Comparison of ENCODE assay signal across 23 mouse cellular contexts in the genomic region with DNA sequence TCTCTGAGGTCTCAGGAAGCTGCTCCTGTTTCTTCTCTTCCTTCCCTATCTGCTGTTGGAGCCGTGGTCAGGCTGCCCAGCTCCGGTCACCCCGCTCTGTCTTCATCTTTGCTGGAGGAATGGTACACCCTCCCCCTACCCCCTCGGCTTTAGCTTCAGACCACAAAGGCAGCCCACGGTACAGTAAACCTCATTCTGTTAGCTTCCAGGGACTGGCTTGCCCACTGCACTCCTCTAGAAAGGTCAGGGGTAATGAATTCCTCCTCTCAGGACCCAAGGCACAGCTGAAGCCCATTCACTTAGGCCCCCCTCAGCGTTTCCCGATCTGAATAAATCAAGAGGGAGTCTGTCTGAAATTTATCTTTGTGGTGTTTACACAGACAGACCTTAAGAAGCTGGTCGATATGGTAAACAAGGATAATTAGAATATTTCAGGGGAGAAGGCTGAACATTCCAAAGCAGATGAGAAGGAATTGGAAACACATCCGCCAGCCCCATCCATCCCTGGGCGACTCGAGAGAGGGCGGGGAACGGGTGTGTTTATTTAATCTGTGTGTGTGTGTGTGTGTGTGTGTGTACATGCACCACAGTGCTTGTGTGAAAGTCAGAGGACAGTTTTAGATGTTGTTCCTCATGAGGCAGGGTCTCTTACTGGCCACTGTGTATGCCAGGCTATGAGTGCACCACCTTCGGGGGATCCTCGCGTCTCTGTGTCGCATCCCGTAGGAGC. TPM values are rescaled to one million over a fixed set of nuclear protein-coding genes. Genes with fewer than 3 reads are reported as not detected.
DNase-seq lines count a peak whose midpoint lies in the region; ATAC-seq and TF ChIP-seq lines count a peak whose summit lies in the region.
"Had no signal": no experiment of that assay in that cellular context is flagged by ENCODE, and none has a peak within 500 bp of the region (broad histone marks: within the 10 kb centered on the region; RNA-seq: fewer than 3 reads in every experiment).

No protein-coding gene starts in this region.

- H3K27me3 ChIP-seq in kidney, postnatal 0 days (ENCODE audit: insufficient read depth, low read length), result no peaks in the 10 kb centered on the region
- no peaks in the 10 kb centered on the region for H3K27me3 ChIP-seq in hindbrain, embryonic 13.5 days
- no peaks in the 10 kb centered on the region for H3K27me3 ChIP-seq in hindbrain, postnatal 0 days (ENCODE audit: insufficient read depth, low read length)
- H3K27me3 ChIP-seq in stomach, postnatal 0 days (ENCODE audit: control insufficient read depth, insufficient read depth, low read length), result no peaks in the 10 kb centered on the region
- H3K27me3 ChIP-seq: intestine, embryonic 15.5 days had no signal

- DNase-seq in kidney, postnatal 0 days (ENCODE audit: low spot score), result peak; percentile 24
- DNase-seq in kidney, postnatal 10 days, result no peak
- no peak for DNase-seq in hindbrain, postnatal 0 days (ENCODE audit: low spot score)
- DNase-seq in stomach, postnatal 0 days (ENCODE audit: low spot score), result no peak
- DNase-seq in frontal cortex, adult 2 months (ENCODE audit: extremely low spot score in 1 of 2, low spot score in 1 of 2), result no peak
- no peak for DNase-seq in heart, adult 9 months (ENCODE audit: low spot score in 2 of 2)
- DNase-seq: adrenal gland, adult 2 months; cerebellum, adult 11 months; cerebellum, adult 9-11 months; gastrocnemius, postnatal 10 days; kidney, adult 8-10 months; lung, postnatal 10 days; right cerebral cortex, postnatal 25 days; spleen, adult 18-20 months; thymus, postnatal 14 days had no signal

- no peak for TF ChIP-seq CTCF in kidney, postnatal 0 days (IDR thresholded peaks at IDR 0.05; ENCODE audit: low read depth)
- TF ChIP-seq CTCF in hindbrain, postnatal 0 days (IDR thresholded peaks at IDR 0.05; ENCODE audit: low read depth), result no peak
- no peak for TF ChIP-seq CTCF in stomach, postnatal 0 days (IDR thresholded peaks at IDR 0.05; ENCODE audit: low read depth)

- ATAC-seq in kidney, postnatal 0 days (replicated peaks; ENCODE audit: low FRiP score, low read depth), result no peak
- peak; percentile 59; the same call in 1 of the 2 replicates for ATAC-seq in hindbrain, embryonic 13.5 days (ENCODE audit: low FRiP score)
- ATAC-seq in hindbrain, postnatal 0 days, result peak; percentile 49; the same call in 1 of the 2 replicates
- 0 out of 2 replicates have a peak, but pooled peaks have one; percentile 21 for ATAC-seq in stomach, postnatal 0 days (ENCODE audit: low FRiP score, low TSS enrichment)
- ATAC-seq: forebrain, embryonic 14.5 days; intestine, embryonic 15.5 days had no signal

- H3K4me1 ChIP-seq in kidney, postnatal 0 days (replicated peaks; ENCODE audit: insufficient read depth, low read length), result no peaks in the 10 kb centered on the region
- H3K4me1 ChIP-seq in hindbrain, embryonic 13.5 days (replicated peaks), result peaks cover 5% of the 10 kb centered on the region; the same call in 1 of the 2 replicates
- H3K4me1 ChIP-seq in hindbrain, postnatal 0 days (ENCODE audit: insufficient read depth, low read length), result no peaks in the 10 kb centered on the region
- H3K4me1 ChIP-seq in stomach, postnatal 0 days (replicated peaks; ENCODE audit: control insufficient read depth, insufficient read depth), result no peaks in the 10 kb centered on the region
- H3K4me1 ChIP-seq: intestine, embryonic 15.5 days had no signal

- no peaks in the 10 kb centered on the region for H3K9me3 ChIP-seq in kidney, postnatal 0 days (replicated peaks; ENCODE audit: low read length)
- H3K9me3 ChIP-seq in hindbrain, embryonic 13.5 days, result no peaks in the 10 kb centered on the region
- no peaks in the 10 kb centered on the region for H3K9me3 ChIP-seq in hindbrain, postnatal 0 days (ENCODE audit: low read length)
- H3K9me3 ChIP-seq in stomach, postnatal 0 days (ENCODE audit: control insufficient read depth, low read length), result no peaks in the 10 kb centered on the region
- H3K9me3 ChIP-seq: intestine, embryonic 15.5 days had no signal

- no peaks in the 10 kb centered on the region for H3K36me3 ChIP-seq in kidney, postnatal 0 days (ENCODE audit: insufficient read depth, low read length)
- H3K36me3 ChIP-seq in hindbrain, embryonic 13.5 days, result no peaks in the 10 kb centered on the region
- H3K36me3 ChIP-seq in hindbrain, postnatal 0 days (ENCODE audit: insufficient read depth, low read length), result no peaks in the 10 kb centered on the region
- no peaks in the 10 kb centered on the region for H3K36me3 ChIP-seq in stomach, postnatal 0 days (ENCODE audit: control insufficient read depth, insufficient read depth, low read length)
- H3K36me3 ChIP-seq: intestine, embryonic 15.5 days had no signal

- TF ChIP-seq EP300 in stomach, postnatal 0 days (optimal IDR thresholded peaks at IDR 0.05), result no peak

- H3K4me3 ChIP-seq in kidney, postnatal 0 days (replicated peaks; ENCODE audit: low read depth, low read length), result no peak overlapping the region
- no peak overlapping the region for H3K4me3 ChIP-seq in hindbrain, embryonic 13.5 days
- no peak overlapping the region for H3K4me3 ChIP-seq in hindbrain, postnatal 0 days (ENCODE audit: low read length)
- H3K4me3 ChIP-seq in stomach, postnatal 0 days (ENCODE audit: low read depth, low read length), result no peak overlapping the region
- H3K4me3 ChIP-seq: intestine, embryonic 15.5 days; left cerebral cortex, adult 2 months had no signal

- WGBS in kidney, postnatal 0 days, result 61% methylated on average over 18 of the region's 18 CpGs
- 71% methylated on average over 18 of the region's 18 CpGs for WGBS in hindbrain, embryonic 13.5 days
- 65% methylated on average over 18 of the region's 18 CpGs for WGBS in hindbrain, postnatal 0 days
- WGBS in stomach, postnatal 0 days, result 43% methylated on average over 18 of the region's 18 CpGs

- no peak overlapping the region for H3K9ac ChIP-seq in kidney, postnatal 0 days (ENCODE audit: low read depth, low read length)
- no peak overlapping the region for H3K9ac ChIP-seq in hindbrain, embryonic 13.5 days
- H3K9ac ChIP-seq in hindbrain, postnatal 0 days (replicated peaks; ENCODE audit: low read length), result no peak overlapping the region
- no peak overlapping the region for H3K9ac ChIP-seq in stomach, postnatal 0 days (ENCODE audit: low read length)
- H3K9ac ChIP-seq: intestine, embryonic 15.5 days had no signal

- no peak overlapping the region for H3K27ac ChIP-seq in kidney, postnatal 0 days
- peak overlapping the region; percentile 12; the same call in 1 of the 2 replicates for H3K27ac ChIP-seq in hindbrain, embryonic 13.5 days
- H3K27ac ChIP-seq in hindbrain, postnatal 0 days, result no peak overlapping the region
- H3K27ac ChIP-seq in stomach, postnatal 0 days (replicated peaks), result no peak overlapping the region
- H3K27ac ChIP-seq: intestine, embryonic 15.5 days; left cerebral cortex, adult 2 months had no signal

- H3K4me2 ChIP-seq in kidney, postnatal 0 days (ENCODE audit: low read length), result no peak overlapping the region
- H3K4me2 ChIP-seq in hindbrain, embryonic 13.5 days, result no peak overlapping the region
- no peak overlapping the region for H3K4me2 ChIP-seq in hindbrain, postnatal 0 days (ENCODE audit: low read depth, low read length)
- no peak overlapping the region for H3K4me2 ChIP-seq in stomach, postnatal 0 days (replicated peaks; ENCODE audit: low read depth)
- H3K4me2 ChIP-seq: heart, embryonic 11.5 days; intestine, embryonic 15.5 days had no signal

RNA-seq across cellular contexts. Expression of a gene that starts 53.0 kb away (rescaled TPM):
- 2.6 and 4.2 TPM in 2 replicates for polyA plus RNA-seq in kidney, postnatal 0 days (2015; fragmentation: Nextera tagmentation; extraction: Ambion mirVana)
- 1.7 and 2.1 TPM in 2 replicates for polyA plus RNA-seq in hindbrain, embryonic 13.5 days (2015; fragmentation: Nextera tagmentation; extraction: Ambion mirVana)
- 12.0 and 13.9 TPM in 2 replicates for total RNA-seq in hindbrain, postnatal 0 days (2014; rRNA removed)
- polyA plus RNA-seq in hindbrain, postnatal 0 days (2015; fragmentation: Nextera tagmentation; extraction: Ambion mirVana), result 2.0 and 3.0 TPM in 2 replicates
- 1.8 and 2.0 TPM in 2 replicates for polyA plus RNA-seq in stomach, postnatal 0 days (2015; fragmentation: Nextera tagmentation; extraction: Ambion mirVana)
- polyA plus RNA-seq in frontal cortex, adult 2 months (2012; rRNA removed), result 1.6 and 2.2 TPM in 2 replicates
- total RNA-seq: granulocyte monocyte progenitor cell, adult 5-6 weeks; hematopoietic stem cell, adult 5-6 weeks; liver, adult 2 months had no signal
